Mouse (Mus musculus) cerebellum, adult 2 months (tissue): Measurements from ENCODE around the gene Lpin3.

Source experiments
- CTCF ChIP-seq: fragments of 200-500 bp; IDR thresholded peaks from 2 replicates; pipeline ENCODE4 v1.5.1; 2011; ENCODE audit warnings: low read depth, mild to moderate bottlenecking, control low read depth, low read length, moderate library complexity, borderline replicate concordance; ENCODE audit not compliant: insufficient read depth
- POLR2A ChIP-seq: fragments of 200-500 bp; IDR thresholded peaks from 2 replicates; pipeline ENCODE4 v1.6.1; 2011; ENCODE audit warnings: low read length, control low read depth, borderline replicate concordance; ENCODE audit not compliant: insufficient read depth

GRCm38 (mm10) chr2:160881462-160882101, 1.1 kb downstream of the Lpin3 start:
- TF ChIP-seq CTCF (no peak), POLR2A (no peak)
